Mouse (Mus musculus): ENCODE data around the gene Slc2a5. TPM values are rescaled to one million over a fixed set of nuclear protein-coding genes. Genes with fewer than 3 reads are reported as not detected.

Gene Slc2a5
- polyA plus RNA-seq, 1 experiment, result 177 TPM

- H3K36me3 ChIP-seq (ENCODE audit: control insufficient read depth, insufficient read depth, low read length), result peaks cover 26% of the 10 kb centered on the region
- H3K4me1 ChIP-seq (ENCODE audit: control insufficient read depth, insufficient read depth, insufficient read length, low read length), result peaks cover 11% of the 10 kb centered on the region
- TF ChIP-seq CTCF (IDR thresholded peaks at IDR 0.05; ENCODE audit: extremely low read depth, insufficient read length, insufficient replicate concordance, low read depth, low read length) (no peak), POLR2A (IDR thresholded peaks at IDR 0.05; ENCODE audit: low read depth, low read length) (no peak)
- peak overlapping the region; percentile 6; the same call in 1 of the 2 replicates for H3K4me3 ChIP-seq (ENCODE audit: low read depth, low read length)
- 17% methylated on average over 9 of the region's 9 CpGs for WGBS
- no peak overlapping the region for H3K27ac ChIP-seq (ENCODE audit: insufficient read depth, low read depth, low read length)
- no peaks in the 10 kb centered on the region for H3K27me3 ChIP-seq (ENCODE audit: control insufficient read depth, insufficient read depth, low read length)
Measured at GRCm38 (mm10) chr4:150138084-150138543, 19.0 kb downstream of the Slc2a5 start.

GRCm38 (mm10) chr4:150139090-150139489, 20.0 kb downstream of the Slc2a5 start:
- peaks cover 33% of the 10 kb centered on the region for H3K36me3 ChIP-seq (ENCODE audit: control insufficient read depth, insufficient read depth, low read length)
- TF ChIP-seq CTCF (IDR thresholded peaks at IDR 0.05; ENCODE audit: extremely low read depth, insufficient read length, insufficient replicate concordance, low read depth, low read length), result no peak
- TF ChIP-seq POLR2A (IDR thresholded peaks at IDR 0.05; ENCODE audit: low read depth, low read length), result no peak
- H3K4me1 ChIP-seq (ENCODE audit: control insufficient read depth, insufficient read depth, insufficient read length, low read length), result peaks cover 15% of the 10 kb centered on the region
- H3K4me3 ChIP-seq (ENCODE audit: low read depth, low read length), result no peak overlapping the region
- 63% methylated on average over 13 of the region's 13 CpGs for WGBS
- H3K27me3 ChIP-seq (ENCODE audit: control insufficient read depth, insufficient read depth, low read length), result no peaks in the 10 kb centered on the region
- no peak overlapping the region for H3K27ac ChIP-seq (ENCODE audit: insufficient read depth, low read depth, low read length)

GRCm38 (mm10) chr4:150140346-150140745, 21.3 kb downstream of the Slc2a5 start:
- no peaks in the 10 kb centered on the region for H3K27me3 ChIP-seq (ENCODE audit: control insufficient read depth, insufficient read depth, low read length)
- H3K4me3 ChIP-seq (ENCODE audit: low read depth, low read length), result no peak overlapping the region
- 91% methylated on average over 7 of the region's 7 CpGs for WGBS
- TF ChIP-seq CTCF (IDR thresholded peaks at IDR 0.05; ENCODE audit: extremely low read depth, insufficient read length, insufficient replicate concordance, low read depth, low read length) (no peak), POLR2A (IDR thresholded peaks at IDR 0.05; ENCODE audit: low read depth, low read length) (no peak)
- H3K4me1 ChIP-seq (ENCODE audit: control insufficient read depth, insufficient read depth, insufficient read length, low read length), result peaks cover 19% of the 10 kb centered on the region
- no peak overlapping the region for H3K27ac ChIP-seq (ENCODE audit: insufficient read depth, low read depth, low read length)
- peaks cover 33% of the 10 kb centered on the region for H3K36me3 ChIP-seq (ENCODE audit: control insufficient read depth, insufficient read depth, low read length)

GRCm38 (mm10) chr4:150144242-150144641, 25.2 kb downstream of the Slc2a5 start:
- Histone ChIP-seq H3K36me3 (ENCODE audit: control insufficient read depth, insufficient read depth, low read length) (peaks cover 25% of the 10 kb centered on the region), H3K4me3 (ENCODE audit: low read depth, low read length) (peak overlapping the region; percentile 43), H3K4me1 (ENCODE audit: control insufficient read depth, insufficient read depth, insufficient read length, low read length) (peaks cover 11% of the 10 kb centered on the region; the same call in 1 of the 2 replicates), H3K27ac (ENCODE audit: insufficient read depth, low read depth, low read length) (no peak overlapping the region), H3K27me3 (ENCODE audit: control insufficient read depth, insufficient read depth, low read length) (no peaks in the 10 kb centered on the region)
- no peak for TF ChIP-seq CTCF (IDR thresholded peaks at IDR 0.05; ENCODE audit: extremely low read depth, insufficient read length, insufficient replicate concordance, low read depth, low read length)
- no peak for TF ChIP-seq POLR2A (IDR thresholded peaks at IDR 0.05; ENCODE audit: low read depth, low read length)
- 20% methylated on average over 12 of the region's 12 CpGs for WGBS

GRCm38 (mm10) chr4:150146286-150146685, 27.2 kb downstream of the Slc2a5 start:
- TF ChIP-seq POLR2A (IDR thresholded peaks at IDR 0.05; ENCODE audit: low read depth, low read length) (no peak), CTCF (IDR thresholded peaks at IDR 0.05; ENCODE audit: extremely low read depth, insufficient read length, insufficient replicate concordance, low read depth, low read length) (no peak)
- H3K27ac ChIP-seq (ENCODE audit: insufficient read depth, low read depth, low read length), result no peak overlapping the region
- H3K4me3 ChIP-seq (ENCODE audit: low read depth, low read length), result no peak overlapping the region
- peaks cover 17% of the 10 kb centered on the region for H3K36me3 ChIP-seq (ENCODE audit: control insufficient read depth, insufficient read depth, low read length)
- WGBS, result 83% methylated on average over 4 of the region's 4 CpGs
- peaks cover 11% of the 10 kb centered on the region; the same call in 1 of the 2 replicates for H3K4me1 ChIP-seq (ENCODE audit: control insufficient read depth, insufficient read depth, insufficient read length, low read length)
- no peaks in the 10 kb centered on the region for H3K27me3 ChIP-seq (ENCODE audit: control insufficient read depth, insufficient read depth, low read length)

- H3K27ac ChIP-seq (ENCODE audit: insufficient read depth, low read depth, low read length), result no peak overlapping the region
- no peaks in the 10 kb centered on the region for H3K36me3 ChIP-seq (ENCODE audit: control insufficient read depth, insufficient read depth, low read length)
- peak; percentile 46; the same call in 1 of the 2 replicates for TF ChIP-seq CTCF (IDR thresholded peaks at IDR 0.05; ENCODE audit: extremely low read depth, insufficient read length, insufficient replicate concordance, low read depth, low read length)
- no peak for TF ChIP-seq POLR2A (IDR thresholded peaks at IDR 0.05; ENCODE audit: low read depth, low read length)
- H3K27me3 ChIP-seq (ENCODE audit: control insufficient read depth, insufficient read depth, low read length), result no peaks in the 10 kb centered on the region
- H3K4me3 ChIP-seq (ENCODE audit: low read depth, low read length), result 0 out of 2 replicates have a peak overlapping the region, but pooled peaks have one; percentile 4
- H3K4me1 ChIP-seq (ENCODE audit: control insufficient read depth, insufficient read depth, insufficient read length, low read length), result peaks cover 14% of the 10 kb centered on the region; the same call in 1 of the 2 replicates
- 85% methylated on average over 7 of the region's 7 CpGs for WGBS
Measured at GRCm38 (mm10) chr4:150151045-150151444, 32.0 kb downstream of the Slc2a5 start.

GRCm38 (mm10) chr4:150152483-150152882, 33.4 kb downstream of the Slc2a5 start:
- TF ChIP-seq CTCF (IDR thresholded peaks at IDR 0.05; ENCODE audit: extremely low read depth, insufficient read length, insufficient replicate concordance, low read depth, low read length) (no peak), POLR2A (IDR thresholded peaks at IDR 0.05; ENCODE audit: low read depth, low read length) (0 out of 2 replicates have a peak, but pooled peaks have one; percentile 19)
- Histone ChIP-seq H3K36me3 (ENCODE audit: control insufficient read depth, insufficient read depth, low read length) (no peaks in the 10 kb centered on the region), H3K27me3 (ENCODE audit: control insufficient read depth, insufficient read depth, low read length) (no peaks in the 10 kb centered on the region), H3K4me3 (ENCODE audit: low read depth, low read length) (no peak overlapping the region), H3K4me1 (ENCODE audit: control insufficient read depth, insufficient read depth, insufficient read length, low read length) (peaks cover 17% of the 10 kb centered on the region; the same call in 1 of the 2 replicates), H3K27ac (ENCODE audit: insufficient read depth, low read depth, low read length) (peak overlapping the region; percentile 75)
- 35% methylated on average over 8 of the region's 8 CpGs for WGBS
